Mouse (Mus musculus) ES-E14 (cell line): ENCODE measurements around the gene Rps29. TPM values are rescaled to one million over a fixed set of nuclear protein-coding genes. Genes with fewer than 3 reads are reported as not detected.
"Not testable (repeated sequence)": the region's sequence is repeated elsewhere in the genome, so short reads cannot be mapped to it uniquely, and the experiment has no call there.

ENCODE experiments used
- DNase-seq: peaks from one replicate; pipeline ENCODE4 v3.0.0-alpha.2; 2013; ENCODE audit warnings: low read depth, low spot score
- H3K27ac ChIP-seq: 2 replicates; pipeline ENCODE4 v1.5.1; 2012; ENCODE audit warnings: low read depth, mild to moderate bottlenecking, low read length, moderate library complexity, mixed read lengths; ENCODE audit not compliant: poor library complexity, insufficient read depth, severe bottlenecking
- H3K36me3 ChIP-seq: 2 replicates; pipeline ENCODE4 v1.6.1; 2012; ENCODE audit warnings: mild to moderate bottlenecking, low read length, moderate library complexity, mixed read lengths; ENCODE audit not compliant: control insufficient read depth, poor library complexity, insufficient read depth, severe bottlenecking
- H3K4me1 ChIP-seq, 2 experiments: fragments of 150-350 bp in 1 of 2; sonication (generic) in 1 of 2; 2 replicates each; pipeline ENCODE4 v1.6.1; 2012; ENCODE audit warnings: low read length in 2 of 2, mild to moderate bottlenecking in 1 of 2, mixed read lengths in 1 of 2; ENCODE audit not compliant: control insufficient read depth in 2 of 2, insufficient read depth in 2 of 2, poor library complexity in 1 of 2
- H3K4me3 ChIP-seq, 2 experiments: fragments of 150-350 bp in 1 of 2; sonication (generic) in 1 of 2; 2 replicates each; pipeline ENCODE4 v1.5.1; 2012; ENCODE audit warnings: low read length in 2 of 2, low read depth in 1 of 2, mild to moderate bottlenecking in 1 of 2, mixed read lengths in 1 of 2; ENCODE audit not compliant: insufficient read depth in 1 of 2, poor library complexity in 1 of 2, severe bottlenecking in 1 of 2
- H3K9ac ChIP-seq: 2 replicates; pipeline ENCODE4 v1.6.1; 2012; ENCODE audit warnings: low read depth, mild to moderate bottlenecking, low read length, mixed read lengths; ENCODE audit not compliant: poor library complexity, insufficient read depth, severe bottlenecking
- H3K9me3 ChIP-seq: fragments of 150-350 bp; sonication (generic); 2 replicates; pipeline ENCODE4 v1.6.1; 2012; ENCODE audit warnings: low read depth, mild to moderate bottlenecking, low read length; ENCODE audit not compliant: control insufficient read depth, insufficient read depth
- CHD2 ChIP-seq: IDR thresholded peaks from 2 replicates; pipeline ENCODE4 v1.6.1; 2014; ENCODE audit warnings: mild to moderate bottlenecking, low read depth, low read length, inconsistent platforms
- HCFC1 ChIP-seq: IDR thresholded peaks from 2 replicates; pipeline ENCODE4 v1.6.1; 2012; ENCODE audit warnings: low read length, inconsistent platforms, borderline replicate concordance; ENCODE audit not compliant: insufficient read depth
- MAFK ChIP-seq: IDR thresholded peaks from 2 replicates; pipeline ENCODE4 v1.6.1; 2014; ENCODE audit warnings: mild to moderate bottlenecking, low read depth, low read length, inconsistent platforms; ENCODE audit not compliant: insufficient read depth
- ZC3H11A ChIP-seq: IDR thresholded peaks from 2 replicates; pipeline ENCODE4 v1.6.1; 2012; ENCODE audit warnings: low read depth, mild to moderate bottlenecking, inconsistent platforms, low read length, borderline replicate concordance
- ZNF384 ChIP-seq: IDR thresholded peaks from 2 replicates; pipeline ENCODE4 v1.6.1; 2012; ENCODE audit warnings: low read depth, low read length, inconsistent platforms
- in situ Hi-C, 2 experiments: fragments of 600-800 bp; cut with MboI; formaldehyde crosslinking; loops; one replicate each; pipeline ENCODE4 v1.15.1; 2025; ENCODE audit warnings: low sequenced_read_pairs in 2 of 2, inconsistent platforms in 1 of 2; ENCODE audit not compliant: unreplicated experiment in 2 of 2
- total RNA-seq: library from RNA; depleted of rRNA; stranded (reverse); fragments of 300-350 nt; gene quantifications from 2 replicates; pipeline ENCODE4 v1.2.3, GENCODE M21; 2012; rRNA removed

Rps29 gene
- 5,422 and 5,676 TPM in 2 replicates for total RNA-seq

- H3K4me1 ChIP-seq, in situ Hi-C loops, H3K9me3 ChIP-seq: not testable (repeated sequence)
- peak; percentile 26; the same call in 1 of the 2 replicates for TF ChIP-seq MAFK
- peak; percentile 61; the same call in 1 of the 2 replicates for TF ChIP-seq HCFC1
- peak; percentile 99 for DNase-seq
- Histone ChIP-seq H3K9ac (peak within 1 kb of the TSS; percentile 92), H3K4me3 (peak within 1 kb of the TSS; percentile 86 to 98), H3K36me3 (peaks cover 14% of the 10 kb centered on the region), H3K27ac (peak within 1 kb of the TSS; percentile 89)
These were observed at the start of gene Rps29 for GRCm38 (mm10) chr12:69158765-69159577. Gene Rps29 (minus strand): TSS chr12:69159186.

- Histone ChIP-seq H3K27ac (no peak overlapping the region), H3K9ac (no peak overlapping the region), H3K9me3 (no peaks in the 10 kb centered on the region), H3K4me1 (peaks cover 4 to 8% of the 10 kb centered on the region in 2 experiments; a peak in 1 of 4 replicates), H3K36me3 (peaks cover 25% of the 10 kb centered on the region), H3K4me3 (no peak overlapping the region)
- in situ Hi-C loops, result no loop called here
- TF ChIP-seq CHD2, result no peak
- DNase-seq, result no peak
These were observed 49.5 kb upstream of the Rps29 start for GRCm38 (mm10) chr12:69208520-69208919.

DNA sequence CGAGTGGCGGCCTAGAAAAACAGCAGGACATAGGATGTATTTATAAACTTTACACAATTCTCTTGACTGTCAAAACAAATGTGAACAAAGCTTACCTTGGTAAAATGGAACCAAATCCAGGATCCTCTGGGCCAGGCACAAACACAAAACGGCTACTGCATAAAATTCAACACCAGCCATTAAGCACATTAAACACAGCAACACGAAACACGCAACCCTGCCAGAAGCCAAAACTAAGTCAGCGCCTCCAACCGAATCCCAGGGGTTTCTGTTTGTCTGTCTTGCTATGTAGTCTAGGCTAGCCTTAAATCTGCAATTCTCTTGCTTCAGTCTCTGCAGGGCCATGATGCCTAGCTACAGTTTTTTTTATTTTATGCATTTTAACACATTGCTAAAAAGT is 48.9 kb upstream of the Rps29 start:
- Histone ChIP-seq H3K36me3 (peaks cover 20% of the 10 kb centered on the region), H3K27ac (no peak overlapping the region), H3K9me3 (no peaks in the 10 kb centered on the region), H3K9ac (no peak overlapping the region), H3K4me3 (no peak overlapping the region), H3K4me1 (peaks cover 4 to 8% of the 10 kb centered on the region in 2 experiments; a peak in 1 of 4 replicates)
- TF ChIP-seq MAFK (no peak), HCFC1 (no peak), ZC3H11A (no peak), ZNF384 (no peak), CHD2 (no peak)
- DNase-seq, result no peak
- in situ Hi-C loops, result no loop called here

DNA sequence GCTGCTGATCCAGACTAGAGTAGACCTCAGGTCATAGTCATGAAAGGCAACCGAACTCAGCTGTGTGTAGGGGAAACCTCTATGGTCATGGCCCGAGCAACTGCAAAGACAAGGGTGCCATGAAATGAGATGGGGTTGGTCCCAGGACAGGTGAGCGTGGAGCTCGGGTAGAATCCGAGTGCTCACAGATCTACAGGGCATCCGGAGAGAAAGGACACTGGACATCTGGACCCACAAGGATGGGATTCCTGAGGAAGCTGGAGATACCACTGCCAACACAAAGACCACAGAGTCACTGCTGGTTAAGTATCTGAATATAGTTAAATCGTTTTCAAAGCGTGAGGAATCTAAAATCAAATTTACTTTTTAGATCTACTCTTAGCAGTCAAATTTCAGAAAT is 48.4 kb upstream of the Rps29 start:
- DNase-seq, result no peak
- H3K36me3 ChIP-seq, result peaks cover 18% of the 10 kb centered on the region
- no peak overlapping the region for H3K4me3 ChIP-seq
- in situ Hi-C loops, result no loop called here
- H3K4me1 ChIP-seq, result peaks cover 4 to 8% of the 10 kb centered on the region in 2 experiments; a peak in 1 of 4 replicates
- TF ChIP-seq ZNF384, result no peak
- TF ChIP-seq ZC3H11A, result no peak
- no peaks in the 10 kb centered on the region for H3K9me3 ChIP-seq
- no peak overlapping the region for H3K9ac ChIP-seq
- H3K27ac ChIP-seq, result no peak overlapping the region
